Mouse (Mus musculus) regulatory T cell (primary cell): ENCODE results near the gene 1700021F07Rik.

Experiments used
- in situ Hi-C: fragments of 300-600 bp; cut with MboI, MseI; formaldehyde crosslinking; loops from one replicate; pipeline ENCODE4 v1.15.1; 2025; ENCODE audit warnings: high pct_unique_total_duplicates

The 1700021F07Rik gene

DNA sequence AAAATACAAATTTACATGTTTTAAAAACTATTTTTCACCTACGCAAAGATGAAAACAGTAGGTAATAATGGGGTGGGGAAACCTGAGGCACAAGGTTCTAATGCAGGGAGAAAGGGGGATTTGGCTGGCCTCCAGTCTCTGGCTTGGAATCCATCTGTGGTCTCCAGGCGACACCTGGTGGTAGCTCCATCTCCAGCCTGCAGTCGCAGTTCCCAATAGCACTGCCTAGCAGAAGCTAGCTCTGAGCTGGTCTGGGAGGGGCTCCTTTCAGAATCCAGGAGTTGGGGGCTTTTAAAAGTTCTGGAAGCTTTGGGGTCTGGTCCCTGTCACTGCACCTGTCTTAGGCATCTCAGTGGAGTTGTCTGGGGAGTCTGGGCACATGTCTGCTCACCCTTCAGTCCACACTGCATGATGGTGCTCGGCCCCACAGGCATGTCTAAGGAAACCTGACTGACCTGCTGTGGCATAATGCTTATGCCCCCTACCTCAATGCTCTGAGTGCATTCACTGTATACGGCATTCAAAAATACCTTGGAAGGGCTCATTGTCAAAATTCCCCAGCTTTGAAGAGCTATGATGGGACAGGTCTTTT, 39.6 kb downstream of the 1700021F07Rik start:
- in situ Hi-C loops: no loop called here

GRCm38 (mm10) chr2:173563336-173563735, 41.0 kb downstream of the 1700021F07Rik start:
- in situ Hi-C loops: no loop called here

GRCm38 (mm10) chr2:173564179-173564578, 41.8 kb downstream of the 1700021F07Rik start:
- in situ Hi-C loops: no loop called here
